10 mouse cellular contexts compared by ENCODE assay signal in the genomic region with DNA sequence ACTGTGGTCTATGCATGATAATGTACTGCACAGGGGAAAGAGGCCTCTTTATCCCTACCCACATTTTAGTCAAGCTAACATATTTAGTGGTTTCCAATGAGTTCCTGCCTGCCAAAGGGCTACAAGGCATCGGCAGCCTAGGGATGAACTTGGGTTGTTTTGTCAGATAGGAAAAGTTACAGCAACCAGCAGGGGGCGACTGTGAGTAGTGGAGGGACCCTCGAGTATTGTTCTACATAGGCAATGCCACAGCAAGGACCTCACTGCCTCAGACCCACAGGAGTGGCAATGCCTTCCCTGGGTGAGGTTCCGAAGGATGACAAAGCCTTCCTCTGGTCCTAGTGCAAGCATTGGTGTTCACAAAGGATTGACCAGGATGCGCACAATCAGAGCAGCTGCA. TPM values are rescaled to one million over a fixed set of nuclear protein-coding genes. Genes with fewer than 3 reads are reported as not detected.
DNase-seq lines count a peak whose midpoint lies in the region; TF ChIP-seq lines count a peak whose summit lies in the region.
"Had no signal": no experiment of that assay in that cellular context is flagged by ENCODE, and none has a peak within 500 bp of the region (broad histone marks: within the 10 kb centered on the region; RNA-seq: fewer than 3 reads in every experiment).

No protein-coding gene starts in this region.

- H3K4me1 ChIP-seq in bone marrow, adult 2 months (ENCODE audit: control insufficient read depth, insufficient read depth, low read length): no peaks in the 10 kb centered on the region
- H3K4me1 ChIP-seq: limb, embryonic 12.5 days had no signal

- DNase-seq in adrenal gland, postnatal 14 days: peak; percentile 23
- DNase-seq in adrenal gland, postnatal 4 days (ENCODE audit: low spot score in 2 of 2): no peak
- peak; percentile 55 for DNase-seq in left cerebral cortex, postnatal 4 days
- DNase-seq in left cerebral cortex, postnatal 14 days (ENCODE audit: low spot score in 2 of 2): no peak
- DNase-seq in retina, embryonic 14.5 days (ENCODE audit: low spot score): peak; percentile 66
- DNase-seq in ovary, postnatal 36 days (ENCODE audit: low spot score): no peak
- no peak for DNase-seq in urinary bladder, adult 2 months (ENCODE audit: low spot score)
- DNase-seq: cerebellum, adult 11 months had no signal

- no peak overlapping the region for H3K4me3 ChIP-seq in bone marrow, adult 2 months (replicated peaks; ENCODE audit: control insufficient read depth, low read depth, low read length)
- H3K4me3 ChIP-seq: limb, embryonic 12.5 days had no signal

- TF ChIP-seq POLR2A in bone marrow, adult 2 months (IDR thresholded peaks at IDR 0.05; ENCODE audit: borderline replicate concordance, control insufficient read depth, low read depth, low read length): no peak

- intact Hi-C loops in left cerebral cortex, postnatal 4 days (cut with DNase I): no loop called here
- intact Hi-C loops in left cerebral cortex, postnatal 14 days (cut with DNase I): no loop called here

- TF ChIP-seq CTCF in bone marrow, adult 2 months (IDR thresholded peaks at IDR 0.05; ENCODE audit: control insufficient read depth, insufficient read depth, low read length): peak; percentile 36; the same call in 1 of the 2 replicates

- 53% methylated on average over 5 of the region's 5 CpGs for WGBS in bone marrow, adult 2 months

- H3K27ac ChIP-seq in bone marrow, adult 2 months (ENCODE audit: control insufficient read depth, insufficient read depth, low read depth, low read length, poor library complexity): no peak overlapping the region
- H3K27ac ChIP-seq: limb, embryonic 12.5 days had no signal

RNA-seq across cellular contexts. Expression of a gene that starts 31.7 kb away (rescaled TPM):
- total RNA-seq in adrenal gland, postnatal 14 days (2021): 4.1 and 4.2 TPM in 2 replicates
- total RNA-seq in adrenal gland, postnatal 4 days (2021): 1 to 10 TPM; 5.2 to 7.4 TPM
- total RNA-seq in left cerebral cortex, postnatal 4 days (2021): 10 to 100 TPM; 58.4 to 67.3 TPM
- 10 to 100 TPM; 39.2 to 40.9 TPM for total RNA-seq in left cerebral cortex, postnatal 14 days (2021)
- 4.2 and 16.4 TPM in 2 replicates for polyA plus RNA-seq in bone marrow, adult 2 months (2011; ENCODE audit: insufficient read depth, insufficient read length, low replicate concordance, missing spikeins)
- polyA plus RNA-seq in urinary bladder, adult 2 months (2012; rRNA removed): 1.0 and 1.6 TPM in 2 replicates

Comparison
In these comparisons a context has a peak if more than half of its experiments do, and no peak if none do; other contexts are left out.
1. DNase-seq: peak in adrenal gland, postnatal 14 days (single experiment), left cerebral cortex, postnatal 4 days (single experiment) and retina, embryonic 14.5 days (single experiment); none in adrenal gland, postnatal 4 days (0 of 2), left cerebral cortex, postnatal 14 days (0 of 2), ovary, postnatal 36 days (single experiment) and urinary bladder, adult 2 months (single experiment).